In the genomic region with DNA sequence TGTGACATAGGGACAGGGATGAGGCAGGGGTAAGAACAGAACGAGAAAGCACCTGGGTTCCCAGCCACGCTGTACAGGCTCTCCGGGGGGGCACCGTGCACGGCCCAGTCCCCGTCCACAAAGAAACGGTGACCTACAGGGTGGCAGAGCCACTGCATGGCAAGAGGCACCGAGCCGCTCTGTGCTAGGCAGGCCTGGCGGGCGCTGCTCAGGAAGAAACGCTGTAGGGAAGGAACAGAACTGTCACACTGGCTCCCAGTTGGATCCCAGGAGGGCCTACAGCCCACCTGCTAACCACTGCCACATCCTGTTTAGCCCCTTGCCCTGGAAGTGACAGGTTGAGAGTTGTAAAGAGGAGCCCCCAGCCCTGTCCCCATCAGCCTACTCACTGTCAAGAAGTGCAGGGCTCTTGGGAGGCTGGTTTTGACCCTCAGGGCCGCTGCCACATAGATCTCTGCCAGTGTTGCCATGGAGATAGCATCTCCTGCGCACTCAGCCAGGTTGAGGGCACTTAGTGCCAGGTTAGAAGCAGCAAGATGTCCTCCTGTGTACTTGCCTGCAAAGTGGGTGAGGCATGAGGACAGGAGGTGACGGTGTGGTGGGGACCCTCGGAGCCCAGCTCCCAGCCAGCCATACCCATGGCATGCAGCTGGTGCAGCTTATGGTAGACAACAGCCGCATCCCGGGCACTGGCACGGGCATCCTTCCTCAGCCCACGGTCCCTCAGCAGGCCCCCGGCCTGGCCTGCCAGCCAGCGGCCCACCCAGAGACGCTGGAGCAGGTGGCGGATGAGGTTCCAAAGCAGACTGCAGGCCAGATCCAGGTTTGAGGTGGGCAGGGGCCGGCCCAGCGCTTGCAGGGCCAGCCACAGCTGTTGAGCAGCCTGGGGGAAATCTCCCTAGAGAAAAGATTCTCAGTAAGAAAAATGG, we compare ENCODE assay signal across 13 mouse cellular contexts. TPM values are rescaled to one million over a fixed set of nuclear protein-coding genes. Genes with fewer than 3 reads are reported as not detected.
DNase-seq lines count a peak whose midpoint lies in the region; ATAC-seq and TF ChIP-seq lines count a peak whose summit lies in the region.
"Had no signal": no experiment of that assay in that cellular context is flagged by ENCODE, and none has a peak within 500 bp of the region (broad histone marks: within the 10 kb centered on the region; RNA-seq: fewer than 3 reads in every experiment).

No protein-coding gene starts in this region.

- no peak overlapping the region for H3K4me2 ChIP-seq in liver, embryonic 12.5 days
- no peak overlapping the region for H3K4me2 ChIP-seq in hindbrain, embryonic 13.5 days
- no peak overlapping the region for H3K4me2 ChIP-seq in neural tube, embryonic 14.5 days (ENCODE audit: low read depth, low read length)
- H3K4me2 ChIP-seq: embryonic facial prominence, embryonic 13.5 days had no signal

- H3K27ac ChIP-seq in liver, adult 2 months (replicated peaks; ENCODE audit: insufficient read depth, low read depth, low read length): peak overlapping the region; percentile 11; the same call in 1 of the 2 replicates
- no peak overlapping the region for H3K27ac ChIP-seq in liver, embryonic 12.5 days
- H3K27ac ChIP-seq in hindbrain, embryonic 13.5 days: peak overlapping the region; percentile 92
- peak overlapping the region; percentile 48 for H3K27ac ChIP-seq in neural tube, embryonic 14.5 days (ENCODE audit: low read depth, low read length)
- H3K27ac ChIP-seq: embryonic facial prominence, embryonic 13.5 days; kidney, postnatal 0 days had no signal

- 0 out of 2 replicates have a peak, but pooled peaks cover 2% of the 10 kb centered on the region for H3K79me2 ChIP-seq in liver, adult 2 months (ENCODE audit: control insufficient read depth, insufficient read depth, low read length)

- no peak for DNase-seq in liver, adult 2 months (ENCODE audit: extremely low read depth, low read depth, low spot score)
- DNase-seq in cerebellum, postnatal 14 days: peak; percentile 79 to 82
- DNase-seq in heart, adult 18-20 months: no peak
- DNase-seq in ovary, postnatal 10 days (ENCODE audit: low spot score): no peak
- no peak for DNase-seq in adrenal gland, postnatal 36 days
- DNase-seq: heart, postnatal 10 days; liver, postnatal 0 days; right cerebral cortex, postnatal 14 days had no signal

- TF ChIP-seq CTCF in liver, adult 2 months (IDR thresholded peaks at IDR 0.05; ENCODE audit: low read depth, low read length): no peak

- H3K4me1 ChIP-seq in liver, adult 2 months (ENCODE audit: control insufficient read depth, insufficient read depth, low read length): peaks cover 31% of the 10 kb centered on the region
- H3K4me1 ChIP-seq in liver, embryonic 12.5 days: peaks cover 50% of the 10 kb centered on the region
- H3K4me1 ChIP-seq in hindbrain, embryonic 13.5 days (replicated peaks): peaks cover 65% of the 10 kb centered on the region
- H3K4me1 ChIP-seq in neural tube, embryonic 14.5 days (ENCODE audit: control insufficient read depth, insufficient read depth, low read length): peaks cover 29% of the 10 kb centered on the region

- H3K36me3 ChIP-seq in liver, adult 2 months (ENCODE audit: control insufficient read depth, insufficient read depth, low read length): peaks cover 41% of the 10 kb centered on the region
- H3K36me3 ChIP-seq in liver, embryonic 12.5 days: peaks cover 98% of the 10 kb centered on the region
- H3K36me3 ChIP-seq in hindbrain, embryonic 13.5 days: peaks cover 83% of the 10 kb centered on the region
- peaks cover 30% of the 10 kb centered on the region for H3K36me3 ChIP-seq in neural tube, embryonic 14.5 days (ENCODE audit: control insufficient read depth, insufficient read depth, low read length)

- H3K9me3 ChIP-seq in liver, embryonic 12.5 days (replicated peaks): no peaks in the 10 kb centered on the region
- no peaks in the 10 kb centered on the region for H3K9me3 ChIP-seq in hindbrain, embryonic 13.5 days
- H3K9me3 ChIP-seq in neural tube, embryonic 14.5 days (ENCODE audit: control insufficient read depth, low read length): no peaks in the 10 kb centered on the region
- H3K9me3 ChIP-seq: embryonic facial prominence, embryonic 13.5 days had no signal

- H3K4me3 ChIP-seq in liver, adult 2 months (ENCODE audit: insufficient read depth, low read depth, low read length): no peak overlapping the region
- no peak overlapping the region for H3K4me3 ChIP-seq in liver, embryonic 12.5 days
- H3K4me3 ChIP-seq in hindbrain, embryonic 13.5 days: no peak overlapping the region
- H3K4me3 ChIP-seq in neural tube, embryonic 14.5 days (ENCODE audit: low read depth, low read length): no peak overlapping the region
- H3K4me3 ChIP-seq: embryonic facial prominence, embryonic 13.5 days had no signal

- no peak overlapping the region for H3K9ac ChIP-seq in liver, adult 2 months (ENCODE audit: low read depth, low read length)
- H3K9ac ChIP-seq in liver, embryonic 12.5 days: no peak overlapping the region
- peak overlapping the region; percentile 59 for H3K9ac ChIP-seq in hindbrain, embryonic 13.5 days
- peak overlapping the region; percentile 21; the same call in 1 of the 2 replicates for H3K9ac ChIP-seq in neural tube, embryonic 14.5 days (replicated peaks; ENCODE audit: low read depth, low read length)
- H3K9ac ChIP-seq: embryonic facial prominence, embryonic 13.5 days; liver, postnatal 0 days had no signal

- TF ChIP-seq POLR2A in liver, adult 2 months (IDR thresholded peaks at IDR 0.05; ENCODE audit: extremely low read depth, insufficient read depth, low read length): no peak

- ATAC-seq in liver, embryonic 12.5 days: no peak
- ATAC-seq in hindbrain, embryonic 13.5 days (ENCODE audit: low FRiP score): no peak
- ATAC-seq in neural tube, embryonic 14.5 days (ENCODE audit: low read depth): no peak
- ATAC-seq: liver, postnatal 0 days had no signal

- 91% methylated on average over 26 of the region's 26 CpGs for WGBS in liver, adult 2 months
- 91% methylated on average over 26 of the region's 26 CpGs for WGBS in liver, embryonic 12.5 days (ENCODE audit: insufficient replicate concordance)
- 78% methylated on average over 26 of the region's 26 CpGs for WGBS in hindbrain, embryonic 13.5 days
- 75% methylated on average over 26 of the region's 26 CpGs for WGBS in neural tube, embryonic 14.5 days

- no peaks in the 10 kb centered on the region for H3K27me3 ChIP-seq in liver, adult 2 months (ENCODE audit: control insufficient read depth, insufficient read depth, low read length)
- H3K27me3 ChIP-seq in liver, embryonic 12.5 days (replicated peaks): no peaks in the 10 kb centered on the region
- no peaks in the 10 kb centered on the region for H3K27me3 ChIP-seq in hindbrain, embryonic 13.5 days
- H3K27me3 ChIP-seq in neural tube, embryonic 14.5 days (ENCODE audit: control insufficient read depth, insufficient read depth, low read length): no peaks in the 10 kb centered on the region
- H3K27me3 ChIP-seq: embryonic facial prominence, embryonic 13.5 days had no signal

RNA-seq across cellular contexts. Expression of a gene that starts 19.4 kb away (rescaled TPM):
- 151 and 152 TPM in 2 replicates for total RNA-seq in liver, adult 2 months (2014; rRNA removed)
- polyA plus RNA-seq in liver, adult 2 months (2012; rRNA removed): 477 and 580 TPM in 2 replicates
- polyA plus RNA-seq in liver, embryonic 12.5 days (2016; fragmentation: Nextera tagmentation; extraction: Ambion mirVana): 45.7 and 50.9 TPM in 2 replicates
- 38.2 and 43.9 TPM in 2 replicates for polyA plus RNA-seq in hindbrain, embryonic 13.5 days (2015; fragmentation: Nextera tagmentation; extraction: Ambion mirVana)
- 38.5 and 41.3 TPM in 2 replicates for polyA plus RNA-seq in neural tube, embryonic 14.5 days (2014; fragmentation: Nextera tagmentation; extraction: Ambion mirVana)
- 10 to 100 TPM; 25.7 to 36.6 TPM for total RNA-seq in heart, adult 18-20 months (2021)
- total RNA-seq in adrenal gland, postnatal 36 days (2021): 100 to 1,000 TPM; 160 to 181 TPM

Comparison
In these comparisons a context has a peak if more than half of its experiments do, and no peak if none do; other contexts are left out.
1. DNase-seq: peak in cerebellum, postnatal 14 days (2 of 2); none in liver, adult 2 months (single experiment), heart, adult 18-20 months (0 of 2), ovary, postnatal 10 days (single experiment) and adrenal gland, postnatal 36 days (0 of 2).
2. H3K9ac ChIP-seq: peak in hindbrain, embryonic 13.5 days (single experiment) and neural tube, embryonic 14.5 days (single experiment); none in liver, adult 2 months (single experiment) and liver, embryonic 12.5 days (single experiment).